Mouse (Mus musculus) hindbrain, embryonic 13.5 days (tissue): ENCODE results near the gene Gbp7. TPM values are rescaled to one million over a fixed set of nuclear protein-coding genes. Genes with fewer than 3 reads are reported as not detected.

Source experiments
- ATAC-seq: fragments of 200-750 bp; cut with Nextera tagmentation; 2 replicates; pipeline ENCODE4 v1.8.0; 2017; ENCODE audit warnings: moderate TSS enrichment; ENCODE audit not compliant: low FRiP score
- H3K27ac ChIP-seq: fragments of 300-500 bp; sonication (generic); 2 replicates; pipeline ENCODE4 v1.5.1; 2015; ENCODE audit warnings: inconsistent platforms, mild to moderate bottlenecking, moderate library complexity
- H3K27me3 ChIP-seq: fragments of 300-500 bp; sonication (generic); 2 replicates; pipeline ENCODE4 v1.6.1; 2015; ENCODE audit warnings: mild to moderate bottlenecking, inconsistent platforms
- H3K36me3 ChIP-seq: fragments of 300-500 bp; sonication (generic); 2 replicates; pipeline ENCODE4 v1.6.1; 2015; ENCODE audit warnings: mild to moderate bottlenecking, inconsistent platforms
- H3K4me1 ChIP-seq: fragments of 300-500 bp; sonication (generic); replicated peaks from 2 replicates; pipeline ENCODE4 v1.6.1; 2015; ENCODE audit warnings: inconsistent platforms
- H3K4me2 ChIP-seq: fragments of 300-500 bp; sonication (generic); 2 replicates; pipeline ENCODE4 v1.6.1; 2015; ENCODE audit warnings: inconsistent platforms, mild to moderate bottlenecking, moderate library complexity
- H3K4me3 ChIP-seq: fragments of 300-500 bp; sonication (generic); 2 replicates; pipeline ENCODE4 v1.5.1; 2015; ENCODE audit warnings: mild to moderate bottlenecking, inconsistent platforms
- H3K9ac ChIP-seq: fragments of 300-500 bp; sonication (generic); 2 replicates; pipeline ENCODE4 v1.6.1; 2015; ENCODE audit warnings: mild to moderate bottlenecking, inconsistent platforms
- H3K9me3 ChIP-seq: fragments of 300-500 bp; sonication (generic); 2 replicates; pipeline ENCODE4 v1.6.1; 2016; ENCODE audit warnings: inconsistent platforms
- WGBS: fragments of 180-500 bp; shearing (Covaris S2); methylation state at CpG from one replicate; pipeline ENCODE4 v1.1.7; 2015; 5-methylcytosine and 5-hydroxymethylcytosine counted together
- polyA plus RNA-seq: library from polyadenylated mRNA; unstranded; fragments of >200 nt; fragmentation: Nextera tagmentation; extraction: Ambion mirVana; gene quantifications from 2 replicates; pipeline ENCODE4 v1.2.1, GENCODE M21; 2015

Gbp7 gene
- polyA plus RNA-seq, 1 experiment from 2014 or later: 1.7 TPM

GRCm38 (mm10) chr3:142570738-142571137, 40.6 kb downstream of the Gbp7 start:
- Histone ChIP-seq H3K4me2 (no peak overlapping the region), H3K9ac (no peak overlapping the region), H3K27me3 (no peaks in the 10 kb centered on the region), H3K9me3 (no peaks in the 10 kb centered on the region), H3K4me3 (no peak overlapping the region), H3K27ac (no peak overlapping the region), H3K36me3 (no peaks in the 10 kb centered on the region), H3K4me1 (no peaks in the 10 kb centered on the region)
- ATAC-seq: no peak
- whole genome bisulfite sequencing: 91% methylated on average over 4 of the region's 4 CpGs

DNA sequence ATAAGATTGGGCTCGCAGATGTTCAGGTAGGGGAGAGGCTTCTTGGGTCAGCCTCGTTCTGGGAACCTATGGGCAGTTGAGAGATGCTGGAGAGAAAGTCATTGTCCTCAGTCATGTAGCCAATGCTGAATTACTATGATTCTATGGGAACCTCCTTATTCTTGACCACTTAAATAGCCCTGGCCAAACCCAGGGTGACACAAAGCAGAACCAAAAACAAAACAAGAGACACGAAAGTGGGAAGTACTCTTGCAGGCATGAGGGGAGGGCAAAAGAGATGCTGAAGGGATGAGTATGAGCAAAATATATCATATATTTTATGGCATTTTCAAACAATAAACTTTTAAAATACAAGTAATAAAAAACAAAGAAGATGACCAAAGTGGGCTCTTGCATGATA, 47.0 kb downstream of the Gbp7 start:
- Histone ChIP-seq H3K9me3 (no peaks in the 10 kb centered on the region), H3K27me3 (no peaks in the 10 kb centered on the region), H3K27ac (no peak overlapping the region), H3K4me2 (no peak overlapping the region), H3K36me3 (no peaks in the 10 kb centered on the region), H3K4me1 (no peaks in the 10 kb centered on the region), H3K4me3 (no peak overlapping the region), H3K9ac (no peak overlapping the region)
- no peak for ATAC-seq
- WGBS: 91% methylated on average over 3 of the region's 3 CpGs

- Histone ChIP-seq H3K4me1 (no peaks in the 10 kb centered on the region), H3K27me3 (no peaks in the 10 kb centered on the region), H3K27ac (no peak overlapping the region), H3K9me3 (no peaks in the 10 kb centered on the region), H3K9ac (no peak overlapping the region), H3K4me3 (no peak overlapping the region), H3K4me2 (no peak overlapping the region), H3K36me3 (no peaks in the 10 kb centered on the region)
- ATAC-seq: no peak
- WGBS: 89% methylated on average over 4 of the region's 4 CpGs
Measured at GRCm38 (mm10) chr3:142578342-142578741, 48.2 kb downstream of the Gbp7 start.

DNA sequence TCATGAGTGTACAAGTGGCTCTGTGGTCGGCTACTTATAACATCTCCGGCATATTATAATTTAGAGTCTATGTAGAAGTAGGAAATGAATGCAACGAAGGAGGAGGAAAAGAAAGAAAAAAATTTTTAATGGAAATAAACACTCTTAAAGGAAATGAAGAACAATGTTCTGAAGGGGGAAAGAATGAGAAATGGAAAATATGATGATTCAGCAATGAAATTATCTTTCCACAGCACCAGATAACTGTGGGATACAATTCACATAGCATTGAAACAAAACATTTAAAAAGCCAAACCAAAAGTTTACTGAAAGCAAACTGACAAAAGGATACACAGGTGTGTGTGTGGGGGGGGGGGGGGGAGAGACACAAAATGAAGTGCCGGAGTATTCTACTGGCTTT, 52.9 kb downstream of the Gbp7 start:
- Histone ChIP-seq H3K9me3 (no peaks in the 10 kb centered on the region), H3K4me3 (no peak overlapping the region), H3K9ac (no peak overlapping the region), H3K36me3 (no peaks in the 10 kb centered on the region), H3K4me2 (no peak overlapping the region), H3K27ac (no peak overlapping the region), H3K27me3 (no peaks in the 10 kb centered on the region), H3K4me1 (no peaks in the 10 kb centered on the region)
- 96% methylated on average over 4 of the region's 4 CpGs for WGBS
- ATAC-seq: no peak

GRCm38 (mm10) chr3:142587386-142587785, 57.2 kb downstream of the Gbp7 start:
- no peaks in the 10 kb centered on the region for H3K9me3 ChIP-seq
- H3K27me3 ChIP-seq: no peaks in the 10 kb centered on the region
- H3K36me3 ChIP-seq: no peaks in the 10 kb centered on the region
- H3K4me2 ChIP-seq: no peak overlapping the region
- ATAC-seq: no peak
- H3K4me3 ChIP-seq: no peak overlapping the region
- no peaks in the 10 kb centered on the region for H3K4me1 ChIP-seq
- H3K9ac ChIP-seq: no peak overlapping the region
- no peak overlapping the region for H3K27ac ChIP-seq

- H3K27me3 ChIP-seq: no peaks in the 10 kb centered on the region
- H3K9me3 ChIP-seq: no peaks in the 10 kb centered on the region
- no peaks in the 10 kb centered on the region for H3K4me1 ChIP-seq
- WGBS: 84% methylated on average over 2 of the region's 2 CpGs
- no peaks in the 10 kb centered on the region for H3K36me3 ChIP-seq
- H3K27ac ChIP-seq: no peak overlapping the region
- no peak overlapping the region for H3K4me2 ChIP-seq
- ATAC-seq: no peak
- H3K9ac ChIP-seq: no peak overlapping the region
- H3K4me3 ChIP-seq: no peak overlapping the region
Measured at GRCm38 (mm10) chr3:142588888-142589287, 58.7 kb downstream of the Gbp7 start.

GRCm38 (mm10) chr3:142590431-142591067, 60.4 kb downstream of the Gbp7 start:
- no peaks in the 10 kb centered on the region for H3K4me1 ChIP-seq
- H3K27me3 ChIP-seq: no peaks in the 10 kb centered on the region
- no peak overlapping the region for H3K4me3 ChIP-seq
- H3K36me3 ChIP-seq: no peaks in the 10 kb centered on the region
- ATAC-seq: no peak
- 92% methylated on average over 4 of the region's 4 CpGs for WGBS
- no peaks in the 10 kb centered on the region for H3K9me3 ChIP-seq
- no peak overlapping the region for H3K9ac ChIP-seq
- H3K4me2 ChIP-seq: no peak overlapping the region
- H3K27ac ChIP-seq: no peak overlapping the region

DNA sequence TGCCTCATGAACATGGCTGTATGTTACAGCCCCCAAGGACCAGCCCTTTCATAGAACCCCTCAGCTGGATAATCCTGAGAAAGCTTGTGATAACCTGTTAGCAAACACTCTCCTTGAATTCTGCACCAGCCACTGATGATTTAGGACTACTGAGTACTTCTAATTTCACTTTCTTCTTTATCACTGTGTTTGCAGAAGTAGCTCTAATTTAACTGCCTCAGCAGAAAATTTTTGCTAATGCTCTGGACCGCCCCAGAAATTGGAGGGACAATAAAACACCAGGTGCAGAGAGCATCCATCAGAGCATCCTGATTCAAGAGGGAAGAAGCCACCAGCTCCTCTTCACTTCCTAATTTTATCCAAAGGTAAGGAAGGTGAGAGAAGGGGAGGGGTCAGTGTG, 64.4 kb downstream of the Gbp7 start, which contains the start of gene Gbp2b:
Gbp2b (plus strand) TSS at position 301 of the 400 bp plus-strand sequence.
- no peaks in the 10 kb centered on the region for H3K9me3 ChIP-seq
- no peak for ATAC-seq
- no peak within 1 kb of the TSS for H3K27ac ChIP-seq
- no peak within 1 kb of the TSS for H3K9ac ChIP-seq
- no peaks in the 10 kb centered on the region for H3K4me1 ChIP-seq
- H3K36me3 ChIP-seq: no peaks in the 10 kb centered on the region
- no peak within 1 kb of the TSS for H3K4me3 ChIP-seq
- no peaks in the 10 kb centered on the region for H3K27me3 ChIP-seq
- 82% methylated on average over 1 of the region's 1 CpGs for WGBS
- H3K4me2 ChIP-seq: no peak within 1 kb of the TSS

GRCm38 (mm10) chr3:142597923-142598322, 67.8 kb downstream of the Gbp7 start:
- Histone ChIP-seq H3K4me1 (no peaks in the 10 kb centered on the region), H3K36me3 (no peaks in the 10 kb centered on the region), H3K4me3 (no peak overlapping the region), H3K9ac (no peak overlapping the region), H3K4me2 (no peak overlapping the region), H3K9me3 (no peaks in the 10 kb centered on the region), H3K27ac (no peak overlapping the region), H3K27me3 (no peaks in the 10 kb centered on the region)
- WGBS: 88% methylated on average over 3 of the region's 3 CpGs
- no peak for ATAC-seq

Other genes with a start within 250 kb of the Gbp7 start
- gene Pdlim5, start 134.6 kb upstream of the Gbp7 start, polyA plus RNA-seq: 13.8 and 15.0 TPM in 2 replicates
- 0.13 TPM in 1 of 2 replicates, not detected in the other for gene Gbp5, start 36.4 kb upstream of the Gbp7 start, polyA plus RNA-seq
- gene Gbp3, start 29.7 kb downstream of the Gbp7 start, polyA plus RNA-seq: 1.0 and 1.2 TPM in 2 replicates
- not detected in 2 replicates for gene Gbp2b, start 64.5 kb downstream of the Gbp7 start, polyA plus RNA-seq
- gene Gbp2, start 90.3 kb downstream of the Gbp7 start, polyA plus RNA-seq: 0.35 and 0.60 TPM in 2 replicates
- 5.1 and 5.3 TPM in 2 replicates for gene Kyat3, start 170.7 kb downstream of the Gbp7 start, polyA plus RNA-seq
- 92.3 and 94.3 TPM in 2 replicates for gene Gtf2b, start 234.7 kb downstream of the Gbp7 start, polyA plus RNA-seq